In the genomic region with DNA sequence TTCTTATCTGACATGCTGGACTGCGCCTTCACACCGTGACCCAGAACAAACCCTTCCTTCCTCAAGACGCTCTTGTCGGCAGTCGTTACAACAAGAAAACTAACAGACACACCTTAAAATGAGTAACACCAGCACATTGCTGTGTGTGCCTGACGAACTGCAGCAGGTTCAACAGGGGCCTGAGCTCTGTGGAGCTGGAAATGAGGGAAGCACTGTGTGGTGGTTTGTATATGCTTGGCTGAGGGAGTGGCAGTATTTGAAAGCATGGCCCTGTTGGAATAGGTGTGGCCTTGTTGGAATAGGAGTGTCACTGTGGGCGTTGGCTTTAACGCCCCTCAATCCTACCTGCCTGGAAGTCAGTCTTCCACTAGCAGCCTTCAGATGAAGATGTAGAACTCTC, we compare ENCODE assay signal across 19 mouse cellular contexts.
"Had no signal": no experiment of that assay in that cellular context is flagged by ENCODE, and none has a peak within 500 bp of the region (broad histone marks: within the 10 kb centered on the region; RNA-seq: fewer than 3 reads in every experiment).

No protein-coding gene starts in this region.

- H3K9ac ChIP-seq: kidney, embryonic 15.5 days; liver, embryonic 13.5 days; midbrain, embryonic 13.5 days; neural tube, embryonic 13.5 days had no signal

- H3K4me1 ChIP-seq: liver, embryonic 13.5 days; megakaryocyte, embryonic 14.5 days; midbrain, embryonic 13.5 days had no signal

- H3K27me3 ChIP-seq: kidney, embryonic 15.5 days; liver, embryonic 13.5 days; midbrain, embryonic 13.5 days; neural tube, embryonic 13.5 days had no signal

- H3K36me3 ChIP-seq: kidney, embryonic 15.5 days; liver, embryonic 13.5 days; midbrain, embryonic 10.5 days; midbrain, embryonic 13.5 days; neural tube, embryonic 13.5 days had no signal

- H3K9me3 ChIP-seq: kidney, embryonic 15.5 days; neural tube, embryonic 13.5 days had no signal

- DNase-seq: kidney, adult 11 months; kidney, adult 8-10 months; kidney, postnatal 10 days; kidney, postnatal 36 days; liver, embryonic 13.5 days; lung, adult 2 months; lung, postnatal 36 days; retina, postnatal 1 day; right cerebral cortex, postnatal 4 days; thymus, adult 2 months; thymus, postnatal 14 days; thymus, postnatal 4 days had no signal

- ATAC-seq: midbrain, embryonic 13.5 days; midbrain, embryonic 16.5 days had no signal

- H3K27ac ChIP-seq: kidney, embryonic 15.5 days; liver, embryonic 13.5 days; midbrain, embryonic 10.5 days; midbrain, embryonic 13.5 days; neural tube, embryonic 13.5 days had no signal

- H3K4me3 ChIP-seq: kidney, embryonic 15.5 days; liver, embryonic 13.5 days; midbrain, embryonic 10.5 days; midbrain, embryonic 13.5 days; myocyte; neural tube, embryonic 13.5 days had no signal

- H3K4me2 ChIP-seq: kidney, embryonic 15.5 days; liver, embryonic 13.5 days; midbrain, embryonic 13.5 days; neural tube, embryonic 13.5 days had no signal
